ENCODE assay signal across 9 mouse cellular contexts in genomic region chr2:84634934-84635482, GRCm38 (mm10). TPM values are rescaled to one million over a fixed set of nuclear protein-coding genes. Genes with fewer than 3 reads are reported as not detected.
A peak's percentile ranks its signal among the peaks of the same experiment; 100 is the strongest.
DNase-seq lines count a peak whose midpoint lies in the region; ATAC-seq and TF ChIP-seq lines count a peak whose summit lies in the region.
"Had no signal": no experiment of that assay in that cellular context is flagged by ENCODE, and none has a peak within 500 bp of the region (broad histone marks: within the 10 kb centered on the region; RNA-seq: fewer than 3 reads in every experiment).

No protein-coding gene starts in this region.

- WGBS in heart, embryonic 12.5 days: 10% methylated on average over 4 of the region's 4 CpGs
- WGBS in hindbrain, embryonic 10.5 days: 28% methylated on average over 4 of the region's 4 CpGs
- 13% methylated on average over 4 of the region's 4 CpGs for WGBS in lung, postnatal 0 days

- H3K27me3 ChIP-seq in heart, embryonic 12.5 days (replicated peaks): no peaks in the 10 kb centered on the region
- no peaks in the 10 kb centered on the region for H3K27me3 ChIP-seq in hindbrain, embryonic 10.5 days (ENCODE audit: insufficient read depth, poor library complexity, severe bottlenecking)
- no peaks in the 10 kb centered on the region for H3K27me3 ChIP-seq in lung, postnatal 0 days (replicated peaks; ENCODE audit: insufficient read depth, low read length)

- H3K4me1 ChIP-seq in heart, embryonic 12.5 days (replicated peaks): peaks cover 76% of the 10 kb centered on the region
- peaks cover 65% of the 10 kb centered on the region for H3K4me1 ChIP-seq in hindbrain, embryonic 10.5 days (replicated peaks)
- peaks cover 67% of the 10 kb centered on the region for H3K4me1 ChIP-seq in lung, postnatal 0 days (ENCODE audit: insufficient read depth, low read depth, low read length)

- ATAC-seq in heart, embryonic 12.5 days (ENCODE audit: insufficient number of reproducible peaks, low FRiP score): no peak
- peak; percentile 6; the same call in 1 of the 2 replicates for ATAC-seq in lung, postnatal 0 days

- peak; percentile 36 for TF ChIP-seq CTCF in lung, postnatal 0 days (IDR thresholded peaks at IDR 0.05)

- H3K36me3 ChIP-seq in heart, embryonic 12.5 days: peaks cover 2% of the 10 kb centered on the region; the same call in 1 of the 2 replicates
- peaks cover 3% of the 10 kb centered on the region; the same call in 1 of the 2 replicates for H3K36me3 ChIP-seq in hindbrain, embryonic 10.5 days
- no peaks in the 10 kb centered on the region for H3K36me3 ChIP-seq in lung, postnatal 0 days (ENCODE audit: insufficient read depth, low read length)

- no peak for TF ChIP-seq EP300 in lung, postnatal 0 days (IDR thresholded peaks at IDR 0.05)

- peak overlapping the region; percentile 34 for H3K4me3 ChIP-seq in heart, embryonic 12.5 days
- peak overlapping the region; percentile 24; the same call in 1 of the 2 replicates for H3K4me3 ChIP-seq in hindbrain, embryonic 10.5 days
- peak overlapping the region; percentile 8; the same call in 1 of the 2 replicates for H3K4me3 ChIP-seq in lung, postnatal 0 days (ENCODE audit: low read depth, low read length)

- H3K9me3 ChIP-seq in heart, embryonic 12.5 days (replicated peaks): no peaks in the 10 kb centered on the region
- no peaks in the 10 kb centered on the region for H3K9me3 ChIP-seq in hindbrain, embryonic 10.5 days
- H3K9me3 ChIP-seq in lung, postnatal 0 days (ENCODE audit: low read length): no peaks in the 10 kb centered on the region

- H3K9ac ChIP-seq in heart, embryonic 12.5 days: peak overlapping the region; percentile 78
- no peak overlapping the region for H3K9ac ChIP-seq in lung, postnatal 0 days (replicated peaks; ENCODE audit: low read depth)

- H3K27ac ChIP-seq in heart, embryonic 12.5 days (ENCODE audit: poor library complexity, severe bottlenecking): peak overlapping the region; percentile 100
- H3K27ac ChIP-seq in hindbrain, embryonic 10.5 days: peak overlapping the region; percentile 83
- peak overlapping the region; percentile 93 for H3K27ac ChIP-seq in lung, postnatal 0 days (ENCODE audit: low read length)

- DNase-seq in heart, adult 8-10 months (ENCODE audit: low spot score): no peak
- DNase-seq in brain, adult 2 months (ENCODE audit: low read depth, low spot score): peak; percentile 71
- DNase-seq in hindbrain, embryonic 10.5 days (ENCODE audit: low spot score): peak; percentile 27
- peak; percentile 49 for DNase-seq in lung, postnatal 0 days (ENCODE audit: low spot score)
- no peak for DNase-seq in right cerebral cortex, postnatal 36 days (ENCODE audit: low spot score in 2 of 2)
- no peak for DNase-seq in MN1 (ENCODE audit: low spot score)
- no peak for DNase-seq in urinary bladder, postnatal 4 days (ENCODE audit: low spot score in 2 of 2)

- peak overlapping the region; percentile 72 for H3K4me2 ChIP-seq in heart, embryonic 12.5 days
- H3K4me2 ChIP-seq in lung, postnatal 0 days (replicated peaks; ENCODE audit: low read depth, low read length): peak overlapping the region; percentile 46

RNA-seq across cellular contexts. Expression of gene Ctnnd1, which starts 15.6 kb away (rescaled TPM):
- 105 and 109 TPM in 2 replicates for polyA plus RNA-seq in heart, embryonic 12.5 days (2016; fragmentation: Nextera tagmentation; extraction: Ambion mirVana)
- 10 to 100 TPM; 47.1 to 62.3 (median 51.3) TPM for total RNA-seq in heart, adult 8-10 months (2022)
- 33.2 and 39.7 TPM in 2 replicates for polyA plus RNA-seq in hindbrain, embryonic 10.5 days (2016; fragmentation: Nextera tagmentation; extraction: Ambion mirVana)
- polyA plus RNA-seq in lung, postnatal 0 days (2015; fragmentation: Nextera tagmentation; extraction: Ambion mirVana): 38.2 and 42.9 TPM in 2 replicates

RNA-seq across cellular contexts. Expression of gene Btbd18, which starts 23.9 kb away (rescaled TPM):
- polyA plus RNA-seq in heart, embryonic 12.5 days (2016; fragmentation: Nextera tagmentation; extraction: Ambion mirVana): 0.10 TPM in 2 replicates
- total RNA-seq in heart, adult 8-10 months (2022): not detected
- 0.25 and 0.31 TPM in 2 replicates for polyA plus RNA-seq in hindbrain, embryonic 10.5 days (2016; fragmentation: Nextera tagmentation; extraction: Ambion mirVana)
- 0.06 and 0.07 TPM in 2 replicates for polyA plus RNA-seq in lung, postnatal 0 days (2015; fragmentation: Nextera tagmentation; extraction: Ambion mirVana)
- total RNA-seq: heart, adult 18-20 months had no signal

RNA-seq across cellular contexts. Expression of gene Selenoh, which starts 35.6 kb away (rescaled TPM):
- 279 and 282 TPM in 2 replicates for polyA plus RNA-seq in heart, embryonic 12.5 days (2016; fragmentation: Nextera tagmentation; extraction: Ambion mirVana)
- 10 to 100 TPM; 24.0 to 25.9 (median 24.0) TPM for total RNA-seq in heart, adult 8-10 months (2022)
- 515 and 539 TPM in 2 replicates for polyA plus RNA-seq in hindbrain, embryonic 10.5 days (2016; fragmentation: Nextera tagmentation; extraction: Ambion mirVana)
- polyA plus RNA-seq in lung, postnatal 0 days (2015; fragmentation: Nextera tagmentation; extraction: Ambion mirVana): 94.3 and 102 TPM in 2 replicates

RNA-seq across cellular contexts. Expression of gene Gm28635, which starts 42.8 kb away (rescaled TPM):
- not detected in 2 replicates for polyA plus RNA-seq in heart, embryonic 12.5 days (2016; fragmentation: Nextera tagmentation; extraction: Ambion mirVana)
- 1 to 10 TPM; 2.7 to 9.6 (median 4.9) TPM for total RNA-seq in heart, adult 8-10 months (2022)
- not detected in 2 replicates for polyA plus RNA-seq in hindbrain, embryonic 10.5 days (2016; fragmentation: Nextera tagmentation; extraction: Ambion mirVana)
- not detected in 2 replicates for polyA plus RNA-seq in lung, postnatal 0 days (2015; fragmentation: Nextera tagmentation; extraction: Ambion mirVana)

RNA-seq across cellular contexts. Expression of gene Med19, which starts 43.2 kb away (rescaled TPM):
- polyA plus RNA-seq in heart, embryonic 12.5 days (2016; fragmentation: Nextera tagmentation; extraction: Ambion mirVana): 28.8 and 30.3 TPM in 2 replicates
- 10 to 100 TPM; 11.5 to 13.4 (median 12.8) TPM for total RNA-seq in heart, adult 8-10 months (2022)
- polyA plus RNA-seq in hindbrain, embryonic 10.5 days (2016; fragmentation: Nextera tagmentation; extraction: Ambion mirVana): 47.1 and 47.6 TPM in 2 replicates
- 21.0 and 22.6 TPM in 2 replicates for polyA plus RNA-seq in lung, postnatal 0 days (2015; fragmentation: Nextera tagmentation; extraction: Ambion mirVana)

Comparison
In these comparisons a context has a peak if more than half of its experiments do, and no peak if none do; other contexts are left out.
1. DNase-seq: peak in brain, adult 2 months (single experiment), hindbrain, embryonic 10.5 days (single experiment) and lung, postnatal 0 days (single experiment); none in heart, adult 8-10 months (single experiment), right cerebral cortex, postnatal 36 days (0 of 2), MN1 (single experiment) and urinary bladder, postnatal 4 days (0 of 2).
2. Peak in every context shown above with its lines, with median percentiles within 50 percentile points of each other: H3K27ac ChIP-seq and H3K4me3 ChIP-seq.